Mouse (Mus musculus) thymus, postnatal 25 days (tissue): ENCODE measurements around the gene Dab1.

Experiments
- DNase-seq: peaks from one replicate; pipeline ENCODE4 v3.0.0; 2022

Gene Dab1

GRCm38 (mm10) chr4:104642761-104643469, 1023.8 kb downstream of the Dab1 start:
- no peak for DNase-seq

- DNase-seq = no peak
Measured at GRCm38 (mm10) chr4:104643534-104644356, 1024.6 kb downstream of the Dab1 start.

- DNase-seq = no peak
Measured at GRCm38 (mm10) chr4:104644357-104644630, 1025.1 kb downstream of the Dab1 start.

GRCm38 (mm10) chr4:104644862-104645261, 1025.7 kb downstream of the Dab1 start:
- DNase-seq = no peak

GRCm38 (mm10) chr4:104651761-104652160, 1032.6 kb downstream of the Dab1 start:
- DNase-seq = no peak

- DNase-seq = no peak
Measured at GRCm38 (mm10) chr4:104656728-104657127, 1037.6 kb downstream of the Dab1 start.

GRCm38 (mm10) chr4:104662841-104663614, 1043.9 kb downstream of the Dab1 start:
- DNase-seq = no peak

GRCm38 (mm10) chr4:104665553-104665952, 1046.4 kb downstream of the Dab1 start:
- DNase-seq = no peak

- DNase-seq = no peak
Measured at GRCm38 (mm10) chr4:104666831-104667551, 1047.8 kb downstream of the Dab1 start.

- DNase-seq = no peak
Measured at GRCm38 (mm10) chr4:104668061-104668460, 1048.9 kb downstream of the Dab1 start.

- DNase-seq = no peak
Measured at GRCm38 (mm10) chr4:104669406-104669805, 1050.2 kb downstream of the Dab1 start.

- no peak for DNase-seq
Measured at GRCm38 (mm10) chr4:104670741-104671140, 1051.6 kb downstream of the Dab1 start.

GRCm38 (mm10) chr4:104673317-104673716, 1054.2 kb downstream of the Dab1 start:
- no peak for DNase-seq

GRCm38 (mm10) chr4:104674706-104675105, 1055.5 kb downstream of the Dab1 start:
- no peak for DNase-seq

- DNase-seq = no peak
Measured at GRCm38 (mm10) chr4:104678234-104678633, 1059.1 kb downstream of the Dab1 start.

- DNase-seq = no peak
Measured at GRCm38 (mm10) chr4:104680475-104680874, 1061.3 kb downstream of the Dab1 start.

GRCm38 (mm10) chr4:104686137-104686809, 1067.1 kb downstream of the Dab1 start:
- no peak for DNase-seq

GRCm38 (mm10) chr4:104689047-104689446, 1069.9 kb downstream of the Dab1 start:
- no peak for DNase-seq

GRCm38 (mm10) chr4:104691026-104691425, 1071.9 kb downstream of the Dab1 start:
- DNase-seq = no peak

GRCm38 (mm10) chr4:104694188-104694587, 1075.0 kb downstream of the Dab1 start:
- DNase-seq = no peak

GRCm38 (mm10) chr4:104696522-104696921, 1077.4 kb downstream of the Dab1 start:
- DNase-seq = no peak

GRCm38 (mm10) chr4:104697703-104698102, 1078.5 kb downstream of the Dab1 start:
- no peak for DNase-seq
